Mouse (Mus musculus) liver, adult 2 months (tissue): ENCODE results near the gene Aebp1.

Source experiments
- CTCF ChIP-seq: fragments of 200-500 bp; IDR thresholded peaks from 2 replicates; pipeline ENCODE4 v1.5.1; 2011; ENCODE audit warnings: low read depth, low read length, control low read depth
- POLR2A ChIP-seq: fragments of 200-500 bp; IDR thresholded peaks from 2 replicates; pipeline ENCODE4 v1.6.1; 2011; ENCODE audit warnings: low read length, control low read depth; ENCODE audit not compliant: insufficient read depth; ENCODE audit errors: extremely low read depth

GRCm38 (mm10) chr11:5916178-5916548 lies 54.4 kb downstream of the Aebp1 start:
- TF ChIP-seq CTCF (no peak), POLR2A (no peak)
